Mouse (Mus musculus): ENCODE measurements around the gene Coq8a. TPM values are rescaled to one million over a fixed set of nuclear protein-coding genes. Genes with fewer than 3 reads are reported as not detected.
A peak's percentile ranks its signal among the peaks of the same experiment; 100 is the strongest.

Gene Coq8a
- total and polyA plus RNA-seq, 2 experiments from 2014 or later: 1.8 to 7.3 TPM

DNA sequence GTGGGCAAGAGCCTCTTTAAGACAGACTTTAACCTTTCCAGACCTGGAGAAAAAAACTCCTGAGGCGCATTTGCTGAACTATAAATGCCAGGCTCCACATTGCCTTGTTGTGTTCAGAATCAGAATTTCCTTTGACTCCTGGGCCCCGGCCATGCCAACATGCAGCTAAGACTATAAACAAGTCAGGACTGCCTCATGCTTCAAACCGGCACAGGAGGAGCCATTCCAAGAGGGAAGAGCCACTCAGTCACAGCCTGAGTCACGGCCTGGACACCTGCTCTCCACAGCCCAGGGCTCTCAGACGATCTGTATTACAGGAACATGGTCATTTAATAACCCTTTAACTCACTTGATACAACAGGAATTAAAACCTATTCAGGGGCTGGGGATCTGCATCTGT is 1.3 kb upstream of the Coq8a start:
- H3K27me3 ChIP-seq (ENCODE audit: insufficient read depth, low read length): no peaks in the 10 kb centered on the region
- no peak overlapping the region for H3K9ac ChIP-seq
- no peaks in the 10 kb centered on the region for H3K36me3 ChIP-seq (ENCODE audit: insufficient read depth)
- no peak overlapping the region for H3K4me3 ChIP-seq (ENCODE audit: low read depth, low read length)
- no peak overlapping the region for H3K4me2 ChIP-seq (ENCODE audit: low read depth)
- H3K4me1 ChIP-seq (ENCODE audit: insufficient read depth): no peaks in the 10 kb centered on the region; the same call in 1 of the 2 replicates
- DNase-seq (no peak), ATAC-seq (no peak)
- 77% methylated on average over 5 of the region's 5 CpGs for WGBS
- no peaks in the 10 kb centered on the region for H3K9me3 ChIP-seq (ENCODE audit: low read length)
- TF ChIP-seq CTCF (IDR thresholded peaks at IDR 0.05; ENCODE audit: low read depth): no peak
- no peak overlapping the region for H3K27ac ChIP-seq (ENCODE audit: low read depth, low read length)

DNA sequence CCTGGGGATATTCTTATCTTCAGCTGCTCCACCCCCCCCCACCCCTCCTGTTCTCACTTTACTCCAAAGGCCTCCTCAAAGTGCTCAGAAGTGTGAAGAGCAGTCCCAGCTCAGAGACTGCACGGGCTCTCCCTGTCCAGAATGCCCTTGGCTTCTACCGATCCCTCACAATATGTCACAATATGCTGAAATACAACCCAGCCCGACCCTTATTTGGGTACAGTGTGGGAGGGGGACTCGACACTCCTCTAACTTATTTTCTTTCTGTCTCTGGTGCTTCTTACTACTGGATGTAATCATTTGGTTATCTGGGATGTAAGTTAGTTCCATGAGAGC is 281 bp upstream of the Coq8a start:
- TF ChIP-seq CTCF (IDR thresholded peaks at IDR 0.05; ENCODE audit: low read depth): no peak
- no peaks in the 10 kb centered on the region for H3K9me3 ChIP-seq (ENCODE audit: low read length)
- WGBS: 69% methylated on average over 4 of the region's 4 CpGs
- H3K27ac ChIP-seq (ENCODE audit: low read depth, low read length): no peak overlapping the region
- H3K4me3 ChIP-seq (ENCODE audit: low read depth, low read length): no peak overlapping the region
- no peak for DNase-seq
- H3K36me3 ChIP-seq (ENCODE audit: insufficient read depth): no peaks in the 10 kb centered on the region
- H3K9ac ChIP-seq: no peak overlapping the region
- peaks cover 6% of the 10 kb centered on the region; the same call in 1 of the 2 replicates for H3K4me1 ChIP-seq (ENCODE audit: insufficient read depth)
- ATAC-seq: no peak
- no peaks in the 10 kb centered on the region; the same call in 1 of the 2 replicates for H3K27me3 ChIP-seq (ENCODE audit: insufficient read depth, low read length)
- H3K4me2 ChIP-seq (ENCODE audit: low read depth): no peak overlapping the region

DNA sequence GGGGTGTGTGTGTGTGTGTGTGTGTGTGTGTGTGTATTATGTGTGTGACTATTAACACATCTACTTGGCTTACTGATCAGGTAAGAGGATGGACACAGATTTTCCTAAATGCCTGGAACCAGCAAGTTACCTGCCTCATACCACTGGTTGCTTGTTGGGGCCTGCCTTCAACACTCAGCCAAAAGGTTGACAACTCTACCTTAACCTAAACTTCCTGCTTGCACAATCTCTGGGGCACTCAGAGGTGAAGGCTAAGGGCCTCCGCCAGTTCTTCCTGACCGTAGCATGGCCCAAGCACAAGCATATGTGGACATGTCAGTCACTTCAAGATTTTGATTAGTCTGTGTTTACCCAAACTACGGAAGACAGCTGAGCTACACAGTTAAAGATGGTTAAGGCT is 1.4 kb downstream of the Coq8a start:
- DNase-seq (no peak), ATAC-seq (no peak)
- no peaks in the 10 kb centered on the region; the same call in 1 of the 2 replicates for H3K27me3 ChIP-seq (ENCODE audit: insufficient read depth, low read length)
- no peaks in the 10 kb centered on the region for H3K36me3 ChIP-seq (ENCODE audit: insufficient read depth)
- H3K9me3 ChIP-seq (ENCODE audit: low read length): no peaks in the 10 kb centered on the region
- H3K4me3 ChIP-seq (ENCODE audit: low read depth, low read length): no peak overlapping the region
- no peak overlapping the region for H3K4me2 ChIP-seq (ENCODE audit: low read depth)
- no peak overlapping the region for H3K9ac ChIP-seq
- TF ChIP-seq CTCF (IDR thresholded peaks at IDR 0.05; ENCODE audit: low read depth): no peak
- H3K27ac ChIP-seq (ENCODE audit: low read depth, low read length): no peak overlapping the region
- H3K4me1 ChIP-seq (ENCODE audit: insufficient read depth): peaks cover 6% of the 10 kb centered on the region; the same call in 1 of the 2 replicates
- WGBS: 90% methylated on average over 3 of the region's 3 CpGs

DNA sequence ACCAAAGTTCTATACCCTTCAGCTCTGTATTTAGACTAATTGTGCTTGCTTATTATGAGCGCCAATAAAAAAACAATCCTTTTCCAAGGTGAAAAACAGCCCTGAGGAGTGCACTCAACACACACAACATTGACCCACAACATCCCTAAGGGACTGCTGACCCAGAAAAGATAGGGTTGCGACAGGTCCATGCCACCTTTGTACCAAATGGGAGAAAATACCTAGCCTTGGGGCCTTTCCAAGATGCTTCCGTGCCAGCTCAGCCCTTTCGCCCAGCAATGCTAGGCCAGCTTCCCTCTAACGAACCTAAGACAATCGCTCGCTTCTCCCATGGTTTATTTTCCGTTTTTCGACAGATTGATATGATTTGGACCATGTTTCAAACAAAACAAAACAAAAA is 2.9 kb downstream of the Coq8a start:
- no peak for TF ChIP-seq CTCF (IDR thresholded peaks at IDR 0.05; ENCODE audit: low read depth)
- peak overlapping the region; percentile 49; the same call in 1 of the 2 replicates for H3K9ac ChIP-seq
- peak overlapping the region; percentile 66; the same call in 1 of the 2 replicates for H3K27ac ChIP-seq (ENCODE audit: low read depth, low read length)
- H3K36me3 ChIP-seq (ENCODE audit: insufficient read depth): no peaks in the 10 kb centered on the region
- ATAC-seq: no peak
- H3K27me3 ChIP-seq (ENCODE audit: insufficient read depth, low read length): no peaks in the 10 kb centered on the region; the same call in 1 of the 2 replicates
- 83% methylated on average over 9 of the region's 9 CpGs for WGBS
- peak overlapping the region; percentile 59 for H3K4me3 ChIP-seq (ENCODE audit: low read depth, low read length)
- DNase-seq: no peak
- no peaks in the 10 kb centered on the region for H3K9me3 ChIP-seq (ENCODE audit: low read length)
- peak overlapping the region; percentile 99 for H3K4me2 ChIP-seq (ENCODE audit: low read depth)
- peaks cover 6% of the 10 kb centered on the region; the same call in 1 of the 2 replicates for H3K4me1 ChIP-seq (ENCODE audit: insufficient read depth)

DNA sequence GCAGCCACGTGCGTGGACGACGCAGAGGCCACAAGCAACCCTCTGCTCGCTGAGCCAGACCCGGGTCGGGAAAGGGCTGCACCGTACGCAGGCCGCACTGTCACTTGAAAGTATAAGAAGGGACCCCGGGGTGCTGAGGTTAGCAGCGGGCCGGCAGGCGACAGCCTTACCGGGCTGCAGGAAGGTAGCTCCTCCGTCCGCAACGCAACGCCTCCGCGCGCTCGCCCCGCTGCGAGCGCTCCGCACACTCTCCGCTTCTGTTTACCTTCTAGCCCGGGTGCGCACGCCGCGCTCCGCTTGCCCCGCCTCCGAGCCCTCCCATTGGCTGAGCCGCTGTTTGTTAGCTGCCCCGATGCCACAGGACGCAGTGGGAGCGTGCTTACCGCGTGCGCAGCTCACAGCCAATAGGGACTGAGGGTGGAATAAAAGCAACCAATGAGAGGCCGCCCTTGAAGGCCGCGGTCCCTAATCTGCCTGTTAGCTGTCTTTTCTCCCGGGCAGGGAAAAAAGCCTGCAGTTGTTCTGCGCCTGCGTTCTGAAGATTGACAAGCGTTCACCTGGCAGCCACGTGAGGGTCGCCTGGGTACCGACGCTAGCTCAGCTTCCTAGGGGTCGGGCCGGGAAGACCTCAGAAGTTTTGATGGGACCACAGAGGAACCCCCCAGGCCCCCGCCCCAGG is 3.6 kb downstream of the Coq8a start:
- H3K9me3 ChIP-seq (ENCODE audit: low read length): no peaks in the 10 kb centered on the region
- peak overlapping the region; percentile 99 for H3K4me2 ChIP-seq (ENCODE audit: low read depth)
- ATAC-seq: peak; percentile 100
- peak; percentile 97 for DNase-seq
- peak overlapping the region; percentile 49 for H3K9ac ChIP-seq
- WGBS: 3% methylated on average over 57 of the region's 57 CpGs
- H3K27ac ChIP-seq (ENCODE audit: low read depth, low read length): peak overlapping the region; percentile 66; the same call in 1 of the 2 replicates
- TF ChIP-seq CTCF (IDR thresholded peaks at IDR 0.05; ENCODE audit: low read depth): no peak
- H3K27me3 ChIP-seq (ENCODE audit: insufficient read depth, low read length): no peaks in the 10 kb centered on the region; the same call in 1 of the 2 replicates
- peaks cover 6% of the 10 kb centered on the region; the same call in 1 of the 2 replicates for H3K4me1 ChIP-seq (ENCODE audit: insufficient read depth)
- peak overlapping the region; percentile 59 for H3K4me3 ChIP-seq (ENCODE audit: low read depth, low read length)
- no peaks in the 10 kb centered on the region for H3K36me3 ChIP-seq (ENCODE audit: insufficient read depth)

DNA sequence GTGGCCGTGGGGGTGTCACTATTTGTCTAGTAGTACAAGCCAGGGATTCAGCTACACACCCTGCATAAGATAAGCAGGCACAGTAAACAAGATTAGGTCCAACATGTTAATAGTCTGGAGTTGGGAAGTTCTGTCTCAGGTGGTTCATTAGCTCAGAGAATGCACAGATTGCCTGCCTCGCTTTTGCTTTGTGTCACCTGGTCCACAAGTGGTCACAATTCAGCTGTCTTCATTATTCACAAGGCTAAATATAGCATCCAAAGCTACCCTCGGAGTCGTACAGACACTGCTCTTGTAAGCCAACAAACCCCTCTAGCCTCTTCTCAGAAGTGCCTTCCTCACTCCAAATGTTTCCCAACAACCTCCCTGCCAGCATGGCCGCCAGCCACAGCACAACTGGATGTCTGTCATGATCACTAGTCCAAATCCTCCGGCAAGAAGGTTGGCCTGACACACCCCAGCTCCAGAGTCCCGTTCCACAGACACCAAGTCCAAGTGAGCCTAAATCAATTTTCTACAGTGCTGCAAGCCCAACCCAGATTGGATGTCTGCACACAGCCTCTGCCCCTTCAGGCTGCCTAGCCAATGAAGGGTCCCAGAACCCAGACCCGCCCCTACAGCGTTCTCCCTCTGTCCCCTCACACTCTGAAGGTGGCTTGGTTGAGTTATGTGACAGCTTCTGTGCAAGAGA is 4.5 kb downstream of the Coq8a start:
- Histone ChIP-seq H3K27me3 (ENCODE audit: insufficient read depth, low read length) (no peaks in the 10 kb centered on the region; the same call in 1 of the 2 replicates), H3K9me3 (ENCODE audit: low read length) (no peaks in the 10 kb centered on the region), H3K9ac (0 out of 2 replicates have a peak overlapping the region, but pooled peaks have one; percentile 31), H3K4me3 (ENCODE audit: low read depth, low read length) (peak overlapping the region; percentile 59), H3K4me1 (ENCODE audit: insufficient read depth) (peaks cover 6% of the 10 kb centered on the region; the same call in 1 of the 2 replicates), H3K36me3 (ENCODE audit: insufficient read depth) (no peaks in the 10 kb centered on the region), H3K27ac (ENCODE audit: low read depth, low read length) (no peak overlapping the region), H3K4me2 (ENCODE audit: low read depth) (peak overlapping the region; percentile 99)
- DNase-seq (peak; percentile 2), ATAC-seq (no peak)
- 29% methylated on average over 9 of the region's 9 CpGs for WGBS
- no peak for TF ChIP-seq CTCF (IDR thresholded peaks at IDR 0.05; ENCODE audit: low read depth)

DNA sequence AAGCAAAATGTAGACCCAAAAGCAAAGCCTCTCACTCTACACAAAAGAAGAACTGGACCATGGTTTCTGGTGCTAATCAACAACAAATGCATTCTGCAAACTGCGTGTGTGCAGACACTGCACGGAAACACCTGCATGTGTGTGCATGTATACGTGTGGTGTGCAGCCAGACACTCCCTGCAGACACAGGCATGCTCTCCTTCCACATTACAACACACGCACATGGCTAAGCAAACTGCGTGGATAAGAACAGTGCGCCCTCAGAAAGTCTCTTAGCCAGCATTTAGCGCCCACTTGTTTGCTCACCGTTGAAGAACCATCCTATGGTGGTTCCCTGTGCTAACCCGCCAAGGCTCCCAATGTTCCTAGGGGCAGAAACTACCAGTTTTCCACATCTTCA is 5.4 kb downstream of the Coq8a start:
- no peak overlapping the region for H3K4me3 ChIP-seq (ENCODE audit: low read depth, low read length)
- no peaks in the 10 kb centered on the region; the same call in 1 of the 2 replicates for H3K27me3 ChIP-seq (ENCODE audit: insufficient read depth, low read length)
- TF ChIP-seq CTCF (IDR thresholded peaks at IDR 0.05; ENCODE audit: low read depth): no peak
- no peak overlapping the region for H3K27ac ChIP-seq (ENCODE audit: low read depth, low read length)
- ATAC-seq: no peak
- no peaks in the 10 kb centered on the region for H3K9me3 ChIP-seq (ENCODE audit: low read length)
- no peak for DNase-seq
- H3K4me1 ChIP-seq (ENCODE audit: insufficient read depth): peaks cover 6% of the 10 kb centered on the region; the same call in 1 of the 2 replicates
- no peak overlapping the region for H3K9ac ChIP-seq
- WGBS: 85% methylated on average over 9 of the region's 9 CpGs
- H3K4me2 ChIP-seq (ENCODE audit: low read depth): no peak overlapping the region
- H3K36me3 ChIP-seq (ENCODE audit: insufficient read depth): no peaks in the 10 kb centered on the region
